Mouse (Mus musculus) T-helper 1 cell (primary cell): ENCODE data around the gene Lonp2.

Source experiments
- in situ Hi-C: fragments of 300-600 bp; cut with MboI, MseI; formaldehyde crosslinking; loops from one replicate; pipeline ENCODE4 v1.15.1; 2025; ENCODE audit warnings: high pct_unique_total_duplicates

Gene Lonp2

DNA sequence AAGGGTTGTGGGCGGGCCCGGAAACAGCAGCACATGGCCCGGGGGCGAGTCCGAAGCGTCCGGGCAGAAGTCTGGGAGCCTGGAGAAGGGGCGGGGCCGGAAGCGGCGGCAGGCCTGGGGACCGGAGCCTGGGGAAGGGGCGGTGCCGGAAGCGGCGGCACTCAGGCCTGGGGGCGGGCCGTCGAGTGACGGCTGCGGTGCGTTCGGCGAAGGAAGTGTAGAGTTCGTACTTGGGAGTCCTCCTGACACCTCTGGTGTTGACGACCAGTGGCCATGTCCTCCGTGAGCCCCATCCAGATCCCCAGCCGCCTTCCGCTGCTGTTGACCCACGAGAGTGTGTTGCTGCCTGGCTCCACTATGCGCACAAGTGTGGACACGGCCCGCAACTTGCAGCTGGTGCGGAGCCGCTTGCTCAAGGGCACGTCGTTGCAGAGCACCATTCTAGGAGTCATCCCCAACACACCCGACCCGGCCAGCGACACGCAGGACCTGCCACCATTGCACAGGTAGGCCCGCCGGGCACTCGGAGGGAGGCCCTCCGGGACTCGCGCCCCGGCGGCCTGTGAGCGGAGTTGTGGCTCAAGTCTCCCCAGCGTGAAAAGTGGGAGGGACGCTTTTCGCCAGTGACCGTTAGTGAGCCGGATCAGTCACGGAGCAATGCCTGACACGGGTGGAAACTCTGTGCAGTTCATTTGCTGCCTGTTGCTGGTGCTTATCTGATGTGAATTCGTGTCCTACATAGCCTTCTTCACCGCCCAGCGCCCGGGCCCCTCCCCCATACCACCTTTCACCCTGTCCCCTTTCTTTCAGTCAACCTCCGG is at the start of gene Lonp2:
Gene Lonp2, plus strand, starts transcription at position 133 of the 821 bp plus-strand sequence.
- in situ Hi-C loops = loop anchor here (10.0 kb wide), 1 partner anchor 261 kb away; the partner anchor contains the start of gene N4bp1

DNA sequence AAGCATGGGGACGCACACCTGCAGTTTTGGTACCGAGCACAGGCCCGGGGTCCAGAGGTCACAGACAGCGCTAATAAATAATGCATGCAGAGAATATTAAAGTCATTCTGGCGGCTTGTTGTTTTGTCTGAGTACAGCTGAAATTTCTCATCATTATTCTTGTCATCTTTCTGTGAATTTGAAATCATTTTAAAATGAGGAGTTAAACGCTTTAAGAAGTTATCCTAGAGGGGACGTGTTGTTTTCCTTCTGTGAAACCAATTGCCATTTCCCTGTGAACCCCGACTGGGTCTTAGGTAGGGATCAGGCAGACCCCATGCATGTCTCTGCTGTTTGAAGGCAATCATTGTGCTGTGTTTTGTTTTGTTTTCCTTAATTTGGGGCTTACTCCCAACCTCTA is 46.3 kb upstream of the Lonp2 start:
- in situ Hi-C loops = no loop called here

DNA sequence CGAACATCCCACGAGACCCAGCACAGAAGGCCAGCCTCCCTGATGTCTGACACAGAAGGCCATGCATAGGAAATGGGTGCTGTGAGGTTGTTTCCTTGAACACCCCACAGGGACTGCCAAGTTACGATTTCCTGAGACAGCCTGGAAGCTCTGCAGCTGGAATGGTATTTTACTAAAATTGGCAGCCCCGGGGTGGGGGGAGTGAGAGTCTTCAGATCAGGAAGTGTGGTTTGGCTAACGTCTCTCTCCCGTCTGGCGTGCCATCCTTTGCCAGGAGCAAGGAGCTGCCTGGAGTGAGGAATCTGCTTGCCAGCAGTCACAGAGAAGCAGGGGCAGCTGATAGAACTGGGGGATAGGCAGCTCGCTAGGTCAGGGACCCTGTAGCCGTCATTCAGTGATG is 45.8 kb upstream of the Lonp2 start:
- in situ Hi-C loops = no loop called here

DNA sequence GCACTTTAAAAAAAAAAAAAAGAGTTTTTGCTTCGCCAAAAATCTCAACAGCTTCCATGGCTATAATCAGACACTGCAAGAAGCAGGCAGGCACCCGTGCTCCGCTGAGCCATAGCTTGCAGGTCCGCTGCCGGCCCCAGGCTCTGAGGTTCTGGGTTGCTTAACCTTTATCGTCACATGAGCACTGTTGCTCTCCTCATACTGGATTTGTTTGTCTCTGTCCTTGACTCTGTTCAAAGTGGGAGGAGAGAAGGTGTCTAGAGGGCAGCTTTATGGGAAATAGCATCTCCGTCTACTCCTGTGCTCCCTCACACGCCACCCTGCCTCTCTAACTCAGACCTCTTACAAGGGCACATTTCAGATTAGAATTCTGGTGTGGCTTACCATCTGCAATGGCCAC is 45.1 kb upstream of the Lonp2 start:
- in situ Hi-C loops = no loop called here

DNA sequence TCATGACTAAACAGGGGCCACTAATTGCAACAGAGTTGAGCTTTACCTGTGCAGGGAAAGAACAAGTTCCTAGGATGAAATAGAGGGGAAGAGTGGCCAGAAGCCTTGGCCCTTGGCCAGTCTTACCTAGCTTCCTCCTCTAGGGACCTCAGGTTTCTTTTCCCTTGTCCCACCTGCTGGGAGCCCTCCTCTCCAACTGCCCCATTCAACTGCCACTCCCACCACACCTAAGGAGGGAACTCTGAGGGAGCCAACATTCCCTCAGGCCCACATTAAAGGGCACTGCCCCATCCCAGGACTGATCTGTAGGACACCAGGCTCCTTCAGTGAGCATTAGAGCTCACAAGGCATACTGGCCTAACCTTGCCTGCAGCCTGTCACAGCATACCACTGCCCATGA is 43.4 kb upstream of the Lonp2 start, which contains the start of gene Abcc12:
Gene Abcc12, minus strand, starts transcription at position 229 of the 400 bp plus-strand sequence.
- in situ Hi-C loops = loop anchor here (5.0 to 10.0 kb wide), 2 partner anchors 883 to 986 kb away; no protein-coding TSS in a partner anchor

DNA sequence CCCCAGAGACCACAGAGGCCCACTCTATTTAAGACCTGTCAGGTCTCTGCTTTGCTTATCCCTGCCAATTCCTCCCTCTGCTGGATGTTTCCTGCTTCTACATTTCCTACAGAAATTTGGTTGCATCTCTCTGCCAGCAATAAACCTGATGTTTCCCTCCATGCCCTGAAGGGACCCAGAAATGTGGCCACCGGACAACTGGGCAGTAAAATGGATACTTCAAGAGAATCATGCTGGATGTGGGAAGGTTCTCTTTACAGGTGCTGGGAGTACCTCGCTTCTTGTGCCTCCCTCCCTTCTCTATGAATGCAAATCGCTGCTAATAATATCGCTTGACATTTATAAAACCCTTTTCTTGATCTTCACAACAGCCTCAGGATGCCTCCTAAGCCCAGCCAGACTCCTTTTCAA is 41.9 kb upstream of the Lonp2 start:
- in situ Hi-C loops = loop anchor here (5.0 to 10.0 kb wide), 2 partner anchors 885 to 987 kb away; no protein-coding TSS in a partner anchor

DNA sequence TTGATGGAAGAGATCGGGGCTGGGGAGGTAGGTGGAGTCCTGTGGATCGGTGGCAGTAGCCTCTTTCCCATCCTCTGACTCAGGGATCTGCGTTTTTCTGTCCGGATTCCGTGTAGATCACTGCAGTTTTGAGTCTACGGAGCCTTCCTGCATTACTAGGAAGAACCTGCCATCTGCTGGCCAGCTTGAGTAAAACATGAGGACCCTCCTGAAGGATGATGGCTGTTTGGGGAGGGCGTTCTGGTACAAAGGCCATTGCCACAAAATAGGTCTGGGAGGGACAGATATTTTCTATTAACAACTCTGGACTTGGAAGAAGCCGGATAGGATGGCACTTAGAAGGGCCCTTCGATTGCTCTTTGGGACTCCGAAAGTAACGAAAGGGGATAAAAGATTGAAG is 38.7 kb upstream of the Lonp2 start:
- in situ Hi-C loops = loop anchor here (10.0 kb wide), 1 partner anchor 990 kb away; no protein-coding TSS in a partner anchor

DNA sequence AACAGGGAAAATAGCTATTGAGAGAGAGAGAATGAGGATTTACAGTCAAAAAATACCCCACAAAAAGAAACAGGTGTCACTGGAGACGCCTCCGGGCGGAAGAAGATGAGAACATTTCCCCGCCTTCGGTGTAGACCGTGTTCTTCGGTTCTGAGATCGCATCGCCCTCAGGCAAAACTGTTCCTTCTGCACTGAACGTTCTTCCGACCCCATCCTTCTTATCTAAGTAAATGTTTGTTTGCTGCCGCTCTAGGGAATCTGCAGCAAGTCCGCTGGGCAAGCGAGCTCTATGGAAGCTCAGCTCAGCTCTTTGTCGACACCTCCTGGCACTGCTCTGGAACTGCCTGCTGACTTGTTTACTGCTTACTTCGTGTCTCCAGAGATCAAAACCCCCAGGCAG is 38.3 kb upstream of the Lonp2 start:
- in situ Hi-C loops = loop anchor here (10.0 kb wide), 1 partner anchor 991 kb away; no protein-coding TSS in a partner anchor

DNA sequence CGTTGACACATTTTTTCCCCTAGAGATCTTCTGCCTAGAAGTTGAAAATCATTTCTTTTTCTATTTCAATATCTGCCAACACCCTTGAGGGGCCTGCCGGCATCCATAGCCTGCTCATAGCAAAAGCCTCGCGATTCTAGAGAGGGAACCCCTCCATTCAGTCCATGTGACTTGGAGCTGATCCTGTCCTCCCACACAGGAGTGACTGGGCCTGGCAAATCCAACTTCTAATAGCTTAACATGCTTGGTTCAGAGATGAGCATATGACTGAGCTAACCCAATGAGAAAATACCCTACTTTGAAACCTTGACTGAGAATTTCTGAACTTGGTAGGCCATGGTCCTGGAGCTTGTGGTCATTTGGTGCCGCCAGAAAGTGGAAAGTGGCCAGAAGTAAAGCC is 37.8 kb upstream of the Lonp2 start:
- in situ Hi-C loops = loop anchor here (10.0 kb wide), 1 partner anchor 991 kb away; no protein-coding TSS in a partner anchor

DNA sequence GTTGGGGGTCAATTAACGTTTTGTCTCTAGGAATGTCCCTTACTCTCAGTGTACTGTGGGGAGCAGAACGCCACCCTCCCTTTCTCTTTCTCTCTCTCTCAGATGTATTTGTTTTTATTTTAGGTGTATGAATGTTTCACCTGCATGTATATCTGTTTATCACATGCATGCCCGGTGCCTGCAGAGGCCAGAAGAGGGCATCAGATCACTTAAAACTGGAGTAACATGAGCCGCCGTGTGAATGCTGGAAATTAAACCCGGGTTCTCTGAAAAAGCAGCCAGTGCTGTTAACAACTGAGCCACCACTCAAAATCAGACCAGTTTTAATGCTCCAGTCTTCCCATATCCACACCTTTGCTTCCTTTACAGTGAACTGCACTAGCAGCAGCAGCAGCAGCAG is 37.2 kb upstream of the Lonp2 start:
- in situ Hi-C loops = loop anchor here (10.0 kb wide), 1 partner anchor 992 kb away; no protein-coding TSS in a partner anchor

DNA sequence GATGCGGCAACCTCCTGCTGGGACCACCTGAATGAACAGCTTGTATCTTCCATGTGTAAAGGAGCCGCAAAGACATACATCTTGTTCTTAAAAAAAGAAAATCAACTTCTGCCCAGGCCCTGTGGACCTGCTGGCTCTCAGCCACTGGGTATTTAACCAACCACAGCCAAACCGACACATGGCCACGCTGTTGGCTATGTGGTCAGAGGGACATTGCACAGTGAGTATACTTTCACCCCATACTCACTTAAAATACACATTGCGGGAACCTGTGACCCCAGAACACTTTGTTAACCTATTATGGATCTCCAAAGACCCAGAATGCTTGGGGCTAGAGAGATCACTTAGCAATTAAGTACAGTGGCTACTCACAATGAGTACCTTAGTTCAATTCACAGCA is 35.5 kb upstream of the Lonp2 start:
- in situ Hi-C loops = loop anchor here (10.0 kb wide), 1 partner anchor 994 kb away; no protein-coding TSS in a partner anchor

DNA sequence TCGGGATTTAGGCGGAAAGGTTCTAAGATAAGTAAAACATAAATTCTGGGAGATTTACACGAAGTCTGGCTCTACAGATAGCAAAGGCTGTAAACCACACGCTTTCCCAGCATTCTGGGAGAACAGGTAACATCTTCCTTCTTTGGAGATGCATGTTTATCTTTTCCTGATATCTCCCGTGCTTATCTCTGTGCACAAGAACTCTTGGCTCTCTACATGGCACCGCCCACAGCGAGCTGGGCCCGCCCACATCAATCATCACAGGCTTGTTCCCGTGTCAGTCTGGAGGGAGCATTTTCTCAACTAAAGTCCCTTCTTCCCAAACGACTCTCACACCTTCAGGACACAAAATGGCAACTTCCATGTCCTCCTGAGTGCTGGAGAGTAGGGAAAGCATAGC is 30.7 kb upstream of the Lonp2 start:
- in situ Hi-C loops = no loop called here

DNA sequence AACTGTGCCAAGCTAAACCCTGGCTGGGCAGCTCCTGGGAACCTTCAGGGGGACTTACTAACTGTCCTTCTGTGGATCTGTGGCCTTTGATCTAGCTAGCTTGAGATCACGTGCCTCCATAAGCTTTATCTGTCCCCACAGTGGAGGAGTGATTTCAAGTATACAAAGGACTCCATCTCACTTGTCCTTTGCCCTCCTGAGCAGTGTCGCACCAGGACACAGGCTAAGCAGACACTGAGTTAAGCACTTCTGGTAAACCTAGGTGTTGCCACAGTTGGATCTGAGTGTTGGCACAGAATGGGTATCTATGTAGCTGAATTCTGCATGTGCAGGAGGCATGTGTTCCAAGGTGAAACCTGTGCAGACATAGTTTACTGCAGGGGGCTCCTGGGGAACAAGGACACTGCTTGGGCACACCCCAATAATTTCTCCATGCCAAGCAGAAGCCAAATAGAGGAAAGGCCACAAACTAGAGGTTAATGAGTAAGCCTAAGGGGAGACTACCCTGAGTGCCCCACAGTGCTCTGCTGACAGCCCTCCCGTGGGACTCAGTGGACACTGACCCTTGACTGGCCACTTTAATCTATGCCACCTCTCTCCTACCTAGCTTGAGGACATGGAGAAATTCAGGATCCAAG is 29.6 kb upstream of the Lonp2 start:
- in situ Hi-C loops = no loop called here

DNA sequence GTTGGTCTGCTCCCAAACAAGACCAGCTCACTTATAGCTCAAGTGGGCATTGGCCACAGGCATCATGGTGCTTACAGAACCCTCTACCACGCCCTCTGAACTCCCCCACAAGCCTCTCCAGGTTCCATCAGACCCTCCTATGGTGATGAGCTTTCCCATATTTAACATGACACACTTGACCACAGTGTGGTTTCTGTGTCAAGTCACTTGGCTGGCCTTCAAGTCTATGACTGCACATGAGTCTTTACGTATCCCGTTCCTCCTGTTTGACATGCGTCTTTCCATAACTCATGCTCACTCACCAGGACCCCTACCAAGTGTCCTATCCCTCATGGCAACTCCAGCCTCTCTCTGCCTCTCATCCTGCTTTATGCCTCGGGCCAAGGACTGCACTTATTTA is 28.2 kb upstream of the Lonp2 start:
- in situ Hi-C loops = no loop called here

DNA sequence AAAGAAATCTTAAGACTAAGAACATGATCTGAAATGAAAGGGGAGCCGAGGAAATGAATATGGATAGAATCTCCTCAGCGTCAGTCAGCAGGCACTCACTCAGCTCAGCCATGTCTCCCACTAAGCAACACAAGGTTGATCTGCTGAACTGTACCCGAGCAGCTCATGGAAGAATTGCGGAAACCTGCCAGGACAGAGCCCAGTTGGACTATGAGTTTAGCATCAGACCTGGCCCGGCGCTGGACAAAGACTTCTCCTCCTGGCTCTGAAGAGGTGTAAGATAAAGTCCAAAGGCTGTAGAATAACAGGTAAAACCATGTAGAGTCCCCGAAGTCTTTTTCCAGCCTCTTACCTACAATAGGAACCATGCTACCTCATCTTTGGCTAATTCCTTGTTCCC is 26.2 kb upstream of the Lonp2 start:
- in situ Hi-C loops = no loop called here

DNA sequence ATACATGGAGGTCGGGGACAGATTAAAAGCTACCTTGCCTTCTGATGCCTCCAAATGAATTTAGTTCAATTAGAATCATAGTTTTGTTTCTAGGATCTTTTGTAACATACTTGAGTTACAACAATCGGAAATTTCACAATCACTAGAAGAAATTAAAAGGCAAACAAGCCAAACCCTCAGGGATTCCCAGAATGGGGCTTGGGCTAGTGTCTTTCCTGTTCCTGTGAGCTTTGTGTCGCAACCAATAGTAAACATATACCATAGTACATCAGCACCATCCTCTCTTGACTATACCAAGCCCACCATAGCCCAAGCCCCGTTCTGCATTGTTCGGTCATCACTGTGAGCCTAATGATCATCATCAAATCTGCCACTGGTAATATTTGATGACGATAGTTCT is 24.5 kb upstream of the Lonp2 start:
- in situ Hi-C loops = no loop called here

DNA sequence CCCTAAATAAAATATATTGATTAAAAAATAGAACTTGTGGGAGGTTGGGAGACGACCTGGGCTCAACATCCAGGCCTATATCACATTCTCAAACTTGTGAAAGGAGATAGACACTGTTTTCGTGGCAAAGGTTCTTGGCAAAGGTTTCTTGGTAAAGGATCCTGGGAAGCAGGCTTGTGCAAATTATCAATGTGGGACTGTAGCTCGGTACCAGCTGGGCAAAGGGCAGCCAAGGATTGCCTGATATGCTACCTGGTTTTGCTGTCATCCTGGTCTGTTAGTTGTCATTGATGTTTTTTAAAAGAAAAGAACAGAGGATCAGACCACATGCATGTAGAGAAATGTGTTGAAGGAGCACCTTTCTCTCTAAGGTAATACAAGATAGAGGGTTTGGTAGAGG is 23.5 kb upstream of the Lonp2 start:
- in situ Hi-C loops = no loop called here

DNA sequence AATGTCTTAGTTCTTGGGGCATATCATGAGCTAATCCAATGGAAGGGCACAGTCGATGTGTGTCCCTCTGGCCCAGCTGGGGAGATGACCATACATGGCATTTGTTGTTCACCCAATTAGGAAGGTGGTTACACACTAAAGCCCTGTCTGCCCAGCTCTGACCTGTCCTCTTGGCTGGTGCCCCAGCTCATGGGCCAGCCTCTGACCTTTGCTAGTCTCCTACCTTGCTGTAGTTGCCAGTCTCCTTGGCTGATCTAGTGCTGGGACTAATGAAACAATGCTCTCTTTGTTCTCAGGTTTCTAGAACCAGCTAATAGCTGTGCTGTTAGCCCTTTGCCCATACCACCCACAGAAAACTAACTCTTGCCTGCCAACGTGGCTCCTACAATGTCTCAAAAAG is 20.7 kb upstream of the Lonp2 start:
- in situ Hi-C loops = no loop called here

DNA sequence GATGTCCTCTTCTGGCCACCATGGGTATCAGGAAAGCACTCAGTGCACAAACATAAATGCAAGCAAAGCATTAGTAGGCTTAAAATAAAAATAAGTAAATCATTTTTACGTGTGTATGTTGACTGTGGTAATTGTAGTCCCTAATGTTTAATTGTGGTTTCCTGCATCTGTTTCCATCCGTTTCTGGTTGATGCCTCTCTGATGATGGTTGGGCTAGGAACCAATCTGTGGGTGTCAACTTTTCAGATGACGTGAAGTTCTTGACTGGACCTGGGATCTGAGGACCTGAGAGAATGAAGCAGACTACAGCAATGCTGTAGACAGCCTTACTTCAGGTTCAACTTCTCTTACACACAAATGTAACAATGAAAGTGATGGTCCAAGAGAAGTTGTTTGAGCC is 19.2 kb upstream of the Lonp2 start:
- in situ Hi-C loops = no loop called here

DNA sequence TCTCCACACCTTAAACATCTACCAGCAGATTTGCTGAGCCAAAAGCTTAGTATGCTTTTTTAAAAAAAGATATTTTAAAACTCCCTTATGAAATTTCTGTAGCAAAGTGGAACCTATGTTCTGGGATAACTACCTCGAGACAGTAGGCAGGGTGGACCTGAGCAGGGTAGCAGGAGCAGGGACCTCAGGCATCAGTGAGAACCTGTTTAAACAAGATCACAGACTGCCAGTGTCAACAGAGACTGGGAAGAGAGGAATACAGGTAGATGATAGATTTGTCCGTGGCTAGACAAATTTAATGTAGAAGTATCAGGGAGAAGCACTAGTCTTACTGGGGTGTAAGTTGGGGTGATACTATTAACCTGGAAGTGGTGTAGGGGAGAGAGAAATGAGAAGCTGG is 10.0 kb upstream of the Lonp2 start:
- in situ Hi-C loops = no loop called here

DNA sequence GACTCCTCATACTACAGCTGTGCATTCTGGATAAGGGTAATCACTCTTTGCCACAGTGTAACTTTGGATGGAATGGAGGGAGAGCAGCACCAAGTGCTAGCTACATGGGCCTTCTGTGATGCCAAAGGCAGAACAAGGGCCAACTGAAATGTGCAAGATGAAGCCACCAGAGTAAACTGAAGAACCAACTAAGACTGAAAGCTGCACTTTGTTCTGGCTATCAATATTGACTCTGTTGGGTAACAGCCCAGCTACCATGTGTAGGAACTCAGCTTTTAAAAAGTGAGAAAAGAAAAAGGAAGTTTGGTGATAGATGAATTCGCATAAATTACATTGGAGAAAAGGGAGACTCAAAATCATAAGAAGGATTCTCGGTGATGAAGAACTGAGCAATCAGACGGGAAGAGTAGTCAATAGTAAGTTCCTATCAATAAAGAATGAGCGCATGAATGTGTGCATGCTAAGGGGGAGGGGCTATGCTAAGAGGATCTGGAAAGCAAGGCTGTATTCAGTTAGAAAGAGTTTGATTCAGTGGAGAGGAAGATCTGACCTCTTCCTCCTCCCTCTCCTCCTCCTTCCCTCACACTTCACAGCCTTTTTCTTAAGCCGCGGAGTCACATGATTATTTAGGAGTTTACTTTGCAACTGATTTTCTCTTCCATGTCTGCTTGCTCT is 8.6 kb upstream of the Lonp2 start:
- in situ Hi-C loops = no loop called here

DNA sequence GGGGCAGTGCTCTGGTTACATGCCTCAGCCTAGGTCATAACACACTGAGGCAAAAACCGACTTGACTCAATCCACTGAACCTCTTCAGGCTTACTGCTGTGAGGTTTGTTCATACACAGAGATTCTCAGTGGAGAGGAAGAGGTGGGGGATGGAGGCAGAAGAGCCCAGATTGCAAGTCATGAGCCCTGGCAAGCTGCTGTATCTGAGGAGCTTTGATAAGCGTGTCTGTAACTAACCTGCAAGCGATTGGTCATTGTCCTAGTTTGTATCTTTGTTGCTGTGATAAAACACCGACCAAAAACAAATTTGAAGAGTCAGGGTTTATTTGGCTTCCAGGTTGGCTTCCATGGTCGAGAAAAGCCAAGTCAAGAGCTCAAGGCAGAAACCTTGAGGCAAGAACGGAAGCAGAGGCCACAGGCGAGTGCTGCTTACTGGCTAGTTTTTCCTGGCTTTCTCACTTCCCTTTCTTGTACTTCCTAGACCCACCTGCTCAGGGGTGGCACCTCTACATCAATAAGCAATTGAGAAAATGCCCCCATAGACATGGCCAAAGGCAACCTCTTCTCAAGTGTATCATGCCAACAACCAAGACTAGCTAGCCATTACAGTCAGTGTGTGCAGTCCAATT is 6.0 kb upstream of the Lonp2 start:
- in situ Hi-C loops = no loop called here
